Mouse (Mus musculus): ENCODE data around the gene Senp6.

DNA sequence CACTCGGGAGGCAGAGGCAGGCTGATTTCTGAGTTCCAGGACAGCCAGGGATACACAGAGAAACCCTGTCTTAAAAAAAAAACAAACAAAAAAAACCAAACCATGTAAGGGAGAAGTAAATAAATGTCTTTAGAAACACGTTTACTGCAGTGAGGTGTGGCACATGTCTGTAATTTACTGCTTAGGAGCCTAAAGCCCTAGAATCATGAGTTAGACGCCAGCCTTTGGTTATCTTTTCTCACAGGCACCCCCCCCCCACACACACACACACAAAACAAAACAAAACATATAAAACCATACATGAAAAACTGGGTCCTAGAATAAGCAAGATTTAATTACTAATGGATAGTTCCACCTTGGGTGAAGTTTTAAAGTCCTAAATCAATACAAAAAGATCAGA is 29.6 kb downstream of the Senp6 start:
- TF ChIP-seq FOSL1 (IDR thresholded peaks at IDR 0.05; ENCODE audit: insufficient read depth, low read length, poor library complexity, severe bottlenecking) (no peak), MYOD1 (IDR thresholded peaks at IDR 0.05; ENCODE audit: control insufficient read depth, insufficient read length, low read depth) (no peak), MAX (IDR thresholded peaks at IDR 0.05) (no peak), CTCF (IDR thresholded peaks at IDR 0.05; ENCODE audit: control insufficient read depth, insufficient read depth, insufficient read length) (no peak), USF1 (IDR thresholded peaks at IDR 0.05; ENCODE audit: low read depth) (no peak), CEBPB (IDR thresholded peaks at IDR 0.05; ENCODE audit: low read depth) (no peak), MYOG (IDR thresholded peaks at IDR 0.05; ENCODE audit: control insufficient read depth, extremely low read depth, insufficient read length) (no peak)
